Mouse (Mus musculus): ENCODE results near the gene Prr5l.

The Prr5l gene

DNA sequence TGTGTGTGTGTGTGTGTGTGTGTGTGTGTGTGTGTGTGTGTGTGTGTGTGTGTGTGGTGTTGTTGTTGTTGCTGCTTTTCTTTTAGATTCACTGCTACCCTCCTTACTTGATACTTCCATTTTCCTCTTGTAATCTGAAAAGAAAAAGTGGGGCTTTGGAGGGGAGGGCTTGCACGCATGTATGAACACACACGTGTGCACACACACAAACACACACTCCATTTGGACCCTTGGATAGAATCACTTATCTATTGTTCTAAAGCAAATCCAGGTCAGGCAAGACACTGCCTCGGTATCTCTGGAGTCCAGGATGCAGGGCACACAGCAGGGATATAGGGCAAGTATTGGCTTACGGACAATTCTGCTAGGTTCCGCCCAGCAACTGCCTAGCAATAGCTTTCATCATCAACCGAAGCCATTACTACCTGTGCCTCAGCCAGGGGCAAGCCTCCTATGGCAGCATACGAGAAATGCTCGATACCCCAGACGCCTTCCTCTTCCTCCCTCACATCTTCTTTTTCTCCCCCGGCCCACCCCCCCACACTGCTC, 159.4 kb downstream of the Prr5l start:
- DNase-seq (ENCODE audit: low spot score): no peak

DNA sequence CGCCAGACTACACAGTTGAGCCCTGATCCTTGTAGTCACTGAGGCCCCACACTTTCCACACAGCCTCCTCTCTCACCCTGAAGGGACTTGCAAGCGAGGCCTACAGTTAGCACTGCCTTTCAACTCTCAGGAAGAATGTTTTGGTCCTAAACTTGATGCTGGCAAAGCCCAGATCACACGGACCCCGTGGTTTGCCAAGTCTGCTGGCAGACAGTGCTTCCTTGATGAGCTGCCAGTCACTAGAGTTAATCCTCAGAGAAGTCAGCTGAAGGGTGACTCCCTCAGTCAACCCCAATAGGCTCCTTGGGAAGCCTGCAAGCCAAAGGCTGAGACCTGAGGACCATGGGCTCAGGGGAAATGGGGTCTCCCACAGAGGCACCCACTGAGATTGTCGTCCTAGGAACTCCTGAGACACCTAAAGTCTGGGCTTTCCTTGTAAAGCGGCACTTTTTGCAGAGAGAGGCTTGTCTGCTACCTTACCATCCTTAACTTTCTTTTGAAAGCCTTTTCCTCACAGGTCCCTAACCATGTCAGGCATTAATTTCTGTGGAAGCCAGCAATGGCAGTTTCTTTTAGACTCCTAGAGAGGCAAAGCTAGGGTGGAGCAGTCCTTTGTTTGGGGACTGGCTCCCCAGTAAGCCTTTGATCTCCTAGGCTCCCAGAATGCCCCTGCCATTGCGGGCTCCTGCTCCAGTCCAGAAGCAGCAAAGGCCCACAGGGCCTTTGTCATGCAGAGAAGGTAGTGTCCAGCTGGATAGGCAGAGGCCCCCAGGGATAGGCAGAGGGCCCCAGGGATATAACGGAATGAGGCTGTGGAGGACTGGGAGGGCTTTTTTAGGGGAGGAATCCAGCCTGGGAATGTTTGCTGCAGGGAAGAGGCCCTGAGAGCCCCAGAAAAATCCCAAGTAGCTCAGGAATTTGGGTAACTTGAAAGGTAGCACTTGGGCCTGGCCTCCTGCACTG, 160.2 kb downstream of the Prr5l start:
- no peak for DNase-seq (ENCODE audit: low spot score)

DNA sequence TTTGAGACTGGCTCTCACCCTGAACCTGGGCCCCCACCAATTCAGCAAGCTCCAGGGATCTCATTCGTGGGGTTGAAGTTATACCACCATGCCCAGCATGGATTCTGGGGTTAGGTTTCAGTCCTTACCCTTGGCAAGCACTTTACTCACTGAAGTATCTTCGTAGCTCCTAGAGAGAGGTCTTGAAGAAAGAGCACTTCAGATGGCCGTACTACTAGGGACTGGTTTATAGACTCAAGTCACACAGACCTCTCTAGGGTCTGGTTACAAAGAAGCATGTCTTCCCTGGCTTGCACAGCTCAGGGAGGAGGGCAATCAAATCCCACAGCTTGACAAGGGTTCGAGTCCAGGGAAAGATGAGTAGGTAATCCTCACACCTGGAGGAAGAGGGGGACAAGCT, 161.0 kb downstream of the Prr5l start:
- no peak for DNase-seq (ENCODE audit: low spot score)

DNA sequence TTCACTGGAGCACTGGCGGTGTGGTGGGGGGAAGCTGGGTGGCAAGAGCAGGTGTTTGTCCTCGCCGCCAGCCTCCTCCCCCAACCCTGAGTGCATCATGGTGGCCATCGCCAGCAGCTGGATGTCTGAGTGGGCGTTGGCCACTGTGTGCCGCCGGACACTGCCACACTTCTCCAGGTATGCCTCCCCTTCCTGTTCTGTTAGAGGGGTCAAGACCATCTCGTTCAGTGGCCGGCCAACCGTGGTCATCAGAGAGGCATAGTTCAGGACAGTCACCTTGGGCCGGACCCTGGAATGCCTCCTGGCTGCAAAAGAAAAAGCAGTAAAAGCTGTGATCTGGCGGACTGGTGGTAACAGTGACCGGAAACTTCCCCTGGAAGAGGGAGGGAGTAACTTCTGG, 165.7 kb downstream of the Prr5l start:
- DNase-seq (ENCODE audit: low spot score): no peak

DNA sequence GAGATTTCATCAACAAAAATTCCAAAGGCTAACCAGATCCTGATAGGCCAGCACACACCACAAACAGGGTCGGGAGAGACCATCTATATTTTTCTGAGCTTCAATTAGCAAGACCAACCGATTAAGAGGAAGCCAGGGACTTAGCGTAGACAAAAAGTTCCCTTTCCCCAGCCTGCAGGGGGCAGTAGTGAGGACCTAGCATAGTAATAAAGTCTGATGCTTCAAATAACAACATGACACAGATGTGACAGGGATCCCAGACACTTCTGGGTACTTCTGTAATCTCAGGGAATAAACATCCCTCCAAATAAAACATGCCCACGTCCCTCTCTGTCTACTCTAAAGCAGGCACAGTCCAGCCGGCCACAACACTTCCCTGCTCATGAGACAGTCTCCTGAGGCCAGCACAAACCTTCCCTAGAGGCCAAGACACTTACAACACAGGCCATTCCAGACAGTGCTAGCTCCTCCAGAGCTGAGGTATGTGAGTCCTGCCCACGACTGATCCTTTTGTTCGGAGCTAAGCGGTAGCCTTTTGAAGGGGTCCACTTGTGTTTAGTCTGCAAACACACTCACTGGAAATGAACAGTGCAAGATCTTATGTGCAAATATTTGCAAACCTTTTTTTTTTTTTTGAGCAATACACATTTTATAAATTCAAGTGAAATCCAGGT, 167.0 kb downstream of the Prr5l start:
- DNase-seq (ENCODE audit: low spot score): no peak

DNA sequence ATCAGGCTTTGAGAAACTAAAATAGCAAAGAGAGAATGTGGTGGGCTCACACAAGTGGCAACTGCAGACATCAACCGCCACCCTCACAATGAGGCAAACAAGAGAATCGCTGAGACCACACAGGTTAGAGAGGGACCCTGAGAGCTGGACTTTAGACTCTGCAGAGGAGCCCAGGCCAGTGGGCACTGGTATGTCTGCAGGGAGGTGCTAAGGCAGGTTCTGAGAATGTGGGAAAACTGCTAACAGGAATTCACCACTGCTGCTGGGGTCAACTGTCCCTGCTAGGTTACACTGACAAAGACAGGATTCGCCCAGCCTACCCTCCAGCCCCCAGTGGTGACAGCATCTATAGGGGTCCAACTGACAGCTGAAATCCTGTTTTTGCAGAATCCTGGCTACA, 171.2 kb downstream of the Prr5l start:
- DNase-seq (ENCODE audit: low spot score): no peak

DNA sequence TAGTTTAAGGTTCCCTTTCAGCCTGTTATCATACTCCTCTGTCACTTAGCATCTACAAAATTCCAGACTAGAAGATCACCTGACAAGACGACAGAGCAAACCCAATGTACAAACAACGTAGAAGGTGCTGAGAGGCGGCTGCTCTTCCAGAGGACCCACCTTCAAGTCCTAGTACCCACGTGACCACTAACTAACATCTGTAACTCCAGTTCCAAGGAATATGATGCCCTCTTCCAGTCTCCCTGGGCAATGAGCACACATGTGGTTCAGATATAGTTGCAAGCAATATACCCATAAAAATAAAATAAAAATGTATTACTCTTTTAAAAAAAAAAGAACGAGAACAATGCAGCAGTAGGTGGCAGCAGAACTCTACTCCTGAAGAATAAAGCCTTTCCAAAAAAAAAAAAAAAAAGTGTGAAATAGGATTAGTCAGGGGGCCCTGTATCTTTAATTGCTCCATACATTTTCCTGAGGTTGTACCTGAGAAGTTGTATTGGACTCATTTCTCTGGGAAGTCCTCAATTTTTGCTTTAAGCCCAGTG, 176.8 kb downstream of the Prr5l start:
- DNase-seq (ENCODE audit: low spot score): no peak

DNA sequence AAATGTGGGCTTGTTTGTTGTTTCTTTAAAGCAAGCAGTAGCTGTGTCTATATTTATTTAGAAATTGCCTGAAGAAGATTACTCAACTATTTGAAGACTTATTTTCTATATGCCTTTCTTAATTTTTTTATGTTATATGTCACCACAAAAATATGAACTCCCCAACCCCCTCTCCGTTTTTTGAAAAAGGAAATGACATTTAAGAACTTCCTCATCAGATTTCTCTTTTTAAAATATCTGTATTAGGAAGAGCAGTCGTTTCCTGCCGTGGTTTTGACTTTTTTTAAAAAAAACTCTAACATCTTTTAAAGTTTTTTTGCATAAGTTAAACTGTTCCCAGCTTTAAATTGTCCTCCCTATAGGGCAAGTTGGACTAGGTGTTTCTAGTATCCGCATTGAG, 183.5 kb downstream of the Prr5l start:
- DNase-seq (ENCODE audit: low spot score): no peak

DNA sequence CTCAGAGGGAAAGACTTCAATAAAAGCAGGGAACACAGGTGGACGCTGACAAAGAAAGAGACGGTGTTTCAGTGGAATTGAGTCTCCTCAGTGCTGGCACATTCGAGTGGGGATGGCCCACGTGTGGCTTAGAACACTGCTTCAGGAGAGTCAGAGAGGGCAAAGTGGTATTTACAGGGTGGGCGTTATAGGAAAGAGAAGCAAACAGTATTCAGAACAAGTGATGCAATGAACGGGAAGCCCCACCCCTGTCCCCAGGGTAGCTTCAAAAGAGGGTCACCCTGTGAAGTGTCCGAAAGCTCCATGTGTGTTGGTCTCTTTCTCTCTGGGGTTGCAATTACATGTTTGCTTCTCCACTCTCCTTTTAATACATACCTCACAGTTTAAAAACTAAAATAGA, 187.2 kb downstream of the Prr5l start:
- DNase-seq (ENCODE audit: low spot score): no peak

DNA sequence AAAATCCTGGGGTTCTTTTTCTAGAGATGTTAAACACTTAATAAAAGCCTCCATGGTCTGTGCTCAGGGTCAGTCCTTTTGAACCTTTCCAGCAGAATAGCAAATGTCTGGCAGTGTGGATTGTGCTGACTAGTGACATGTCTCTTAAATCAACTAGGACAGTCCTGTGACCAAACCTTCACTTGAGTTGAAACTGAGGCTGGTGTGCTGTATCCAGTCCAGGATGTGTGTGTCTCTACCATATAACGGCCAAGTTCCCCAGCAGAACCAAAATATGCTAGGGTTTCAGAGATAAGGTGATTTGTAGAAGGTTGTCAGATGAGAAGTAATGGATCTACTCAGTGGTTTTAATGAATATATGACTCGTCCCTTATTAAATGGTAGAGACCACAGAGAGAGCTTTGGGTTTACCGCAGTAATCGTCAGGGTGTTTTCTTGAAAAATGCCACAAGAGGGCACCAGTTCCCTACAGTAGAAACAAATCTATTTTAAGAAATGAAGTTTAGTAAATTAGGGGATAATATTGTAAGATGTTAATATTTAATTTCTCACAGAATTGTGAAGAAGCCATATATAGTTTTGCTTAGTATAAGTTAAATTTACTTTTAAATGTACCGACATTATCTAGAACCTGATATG, 189.1 kb downstream of the Prr5l start:
- peak; percentile 24 for DNase-seq (ENCODE audit: low spot score)

DNA sequence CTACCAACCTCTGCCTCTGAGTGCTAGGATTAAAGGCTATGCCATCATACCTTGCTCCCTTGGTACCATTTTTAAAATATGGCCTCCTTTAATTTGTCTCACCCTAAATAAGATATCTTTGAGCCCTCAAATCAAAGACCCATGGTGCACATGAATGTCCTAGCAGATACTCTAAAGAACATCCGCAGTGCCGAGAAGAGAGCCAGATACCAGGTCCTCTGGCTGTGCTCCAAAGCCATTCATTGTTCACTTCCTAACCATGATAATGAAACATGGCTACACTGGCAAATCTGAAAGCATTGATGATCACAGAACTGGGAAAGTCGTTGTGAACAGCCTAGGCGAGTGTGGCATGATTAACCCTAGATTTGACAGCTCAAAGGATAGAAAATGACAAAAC, 189.8 kb downstream of the Prr5l start:
- no peak for DNase-seq (ENCODE audit: low spot score)

DNA sequence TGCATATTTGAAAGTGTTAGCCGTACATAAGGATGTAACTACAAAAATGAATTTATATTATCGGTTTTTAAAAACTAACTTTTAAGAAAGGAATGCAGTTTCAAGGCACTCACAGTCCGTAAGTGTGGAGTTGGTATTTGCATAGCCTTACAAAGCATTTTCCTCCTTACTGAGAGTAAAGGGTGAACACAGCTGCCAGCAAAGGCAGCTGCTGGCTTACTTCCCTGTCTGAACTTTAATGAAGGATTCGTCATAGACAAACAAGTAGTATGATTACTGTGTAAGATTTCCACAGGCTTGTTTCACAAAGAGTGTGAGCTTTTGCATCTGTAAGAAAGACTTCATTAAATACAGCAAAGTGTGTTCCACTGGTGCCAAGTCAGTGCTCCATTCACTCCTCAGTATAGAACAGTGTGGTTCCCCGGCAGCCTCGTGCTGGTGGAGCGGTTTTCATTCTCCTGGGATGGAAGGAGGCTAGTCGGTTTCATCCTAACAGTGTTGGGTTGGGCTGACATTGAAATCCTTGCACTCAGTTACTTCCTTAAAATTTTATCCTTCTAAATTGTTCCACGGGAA, 192.5 kb downstream of the Prr5l start:
- DNase-seq (ENCODE audit: low spot score): no peak

DNA sequence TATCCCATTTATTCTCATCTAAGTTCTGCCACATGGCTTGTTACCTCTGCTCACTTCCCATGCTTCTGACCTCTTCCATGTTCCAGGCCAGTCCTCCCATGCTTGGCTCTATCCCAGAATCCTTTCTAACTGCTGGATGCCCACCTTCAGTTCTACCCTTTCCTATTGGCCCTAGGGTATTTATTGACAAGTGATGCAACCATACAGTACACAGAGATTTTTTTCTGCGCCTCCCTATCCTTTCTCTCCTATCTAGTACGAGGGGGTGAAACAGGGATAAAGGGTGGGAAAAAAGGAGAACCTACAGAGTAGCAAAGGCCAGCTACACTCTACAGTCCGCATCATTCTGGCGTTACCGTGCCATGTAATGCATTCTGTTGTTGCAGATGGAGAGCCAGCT, 194.8 kb downstream of the Prr5l start:
- no peak for DNase-seq (ENCODE audit: low spot score)

DNA sequence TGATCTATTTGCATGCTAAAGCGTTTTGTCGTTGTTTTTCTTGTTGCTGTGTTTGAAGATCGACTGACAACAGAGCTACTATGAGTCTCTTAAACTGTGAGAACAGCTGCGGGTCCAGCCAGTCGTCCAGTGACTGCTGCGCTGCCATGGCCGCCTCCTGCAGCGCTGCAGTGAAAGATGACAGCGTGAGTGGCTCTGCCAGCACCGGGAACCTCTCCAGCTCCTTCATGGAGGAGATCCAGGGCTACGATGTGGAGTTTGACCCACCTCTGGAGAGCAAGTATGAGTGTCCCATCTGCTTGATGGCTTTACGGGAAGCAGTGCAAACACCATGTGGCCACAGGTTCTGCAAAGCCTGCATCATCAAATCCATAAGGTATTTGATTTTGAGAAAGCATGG, 198.4 kb downstream of the Prr5l start:
- no peak for DNase-seq (ENCODE audit: low spot score)

DNA sequence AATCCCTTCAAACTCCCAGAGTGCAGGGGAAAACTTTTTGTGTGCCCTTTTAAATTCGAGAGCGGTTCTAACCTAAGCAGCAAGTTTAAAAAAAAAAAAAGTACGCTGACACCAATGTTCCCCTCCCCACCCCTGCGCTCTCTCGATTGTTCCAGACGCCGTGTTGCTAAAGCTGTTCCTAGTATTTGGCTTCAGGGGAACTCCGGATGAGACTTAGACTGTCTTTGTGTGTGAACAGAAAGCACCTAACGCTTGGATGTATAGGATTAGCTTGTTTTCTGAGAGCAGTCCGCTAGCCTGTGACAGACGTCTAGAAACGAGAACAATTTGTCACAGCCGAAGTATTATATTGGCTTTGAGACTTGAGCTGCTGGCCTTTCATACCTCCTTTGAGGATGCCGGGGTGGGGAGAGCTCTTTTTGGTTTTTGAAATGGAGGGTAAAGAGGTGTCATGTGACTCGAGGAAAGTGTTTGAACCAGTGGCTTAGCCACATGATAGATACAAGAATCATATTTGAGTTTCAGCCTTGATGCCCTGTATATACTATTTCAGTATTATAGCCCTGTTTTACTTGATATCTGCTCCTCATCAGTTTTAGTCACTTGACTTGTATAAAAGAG, 203.6 kb downstream of the Prr5l start:
- peak; percentile 66 for DNase-seq (ENCODE audit: low spot score)

DNA sequence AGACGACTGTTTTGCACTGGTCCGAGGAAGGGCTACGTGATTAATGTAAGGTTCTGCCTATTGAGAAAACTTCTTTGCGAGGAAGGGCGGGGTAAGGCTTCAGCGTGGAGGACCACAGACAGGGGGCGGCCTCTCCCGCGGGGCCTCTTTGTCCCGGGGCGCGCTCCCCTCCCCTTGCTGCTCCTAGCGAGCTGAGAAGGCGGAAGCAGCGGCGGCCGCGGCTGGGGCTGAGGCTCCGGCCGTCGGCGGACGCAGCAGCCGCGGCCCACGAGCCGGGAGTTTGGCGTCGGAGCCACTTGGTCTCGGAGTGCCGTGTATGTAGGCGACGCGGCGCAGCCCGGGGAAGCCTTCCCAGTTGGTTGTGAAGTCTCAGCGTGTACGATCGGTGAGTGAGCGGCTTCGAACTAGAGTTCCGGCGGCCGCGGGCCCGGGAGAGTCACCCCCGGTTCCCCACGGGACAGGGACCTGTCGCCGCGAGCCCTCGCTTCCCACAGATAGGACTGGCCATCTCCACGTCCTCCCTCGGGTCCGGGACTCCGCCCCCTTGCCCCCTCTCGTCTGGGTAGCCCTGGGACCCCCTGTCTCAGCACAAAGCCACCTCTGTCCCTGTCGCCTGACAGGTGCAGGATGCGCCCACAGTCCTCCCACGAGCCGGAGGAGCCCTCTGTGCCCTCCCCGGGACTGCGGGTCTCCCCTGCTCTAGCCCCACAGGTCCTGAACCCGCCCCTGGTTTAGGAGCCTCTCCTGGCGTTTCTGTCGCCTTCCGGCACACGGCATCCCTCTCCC, 204.4 kb downstream of the Prr5l start, which contains the start of gene Traf6:
Traf6 (plus strand) TSS at position 194 of the 786 bp plus-strand sequence.
- DNase-seq (ENCODE audit: low spot score): peak; percentile 73

DNA sequence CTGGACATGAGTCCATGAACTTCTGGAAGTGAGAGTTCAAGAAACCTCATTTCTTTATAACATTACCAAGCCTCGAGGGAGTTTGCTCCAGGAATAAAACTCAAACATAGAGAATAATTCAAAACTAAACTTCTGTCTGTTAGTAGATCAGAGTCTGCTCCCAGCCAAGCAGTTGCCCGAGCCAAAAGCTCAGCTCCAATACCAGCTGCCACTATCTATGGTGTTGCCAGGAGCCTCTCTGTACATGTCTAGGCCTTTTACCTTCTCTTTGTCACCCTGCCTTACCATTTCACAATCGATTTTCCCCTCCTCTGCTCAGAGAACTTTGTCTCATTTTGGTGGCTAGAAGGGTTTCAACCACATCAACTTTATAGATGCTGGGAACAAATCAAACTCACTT, 209.3 kb downstream of the Prr5l start:
- DNase-seq (ENCODE audit: low spot score): no peak

DNA sequence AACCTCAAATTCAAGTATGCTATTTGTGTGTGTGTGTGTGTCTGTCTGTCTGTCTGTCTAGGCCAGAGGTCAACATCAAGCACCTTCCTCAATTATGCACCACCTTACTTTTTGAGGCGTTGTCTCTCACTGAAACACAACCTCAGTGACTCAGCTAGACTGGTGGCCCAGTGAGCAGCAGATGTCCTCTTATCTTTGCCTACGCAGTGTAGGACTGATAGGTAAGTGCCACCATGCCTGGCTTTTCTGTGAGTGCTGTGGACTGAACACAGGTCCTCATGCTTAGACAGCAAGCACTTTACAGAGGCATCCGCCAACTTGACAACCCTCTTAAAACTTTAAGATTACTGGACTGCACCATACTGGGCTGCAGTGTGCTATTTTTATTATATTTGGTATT, 214.1 kb downstream of the Prr5l start:
- no peak for DNase-seq (ENCODE audit: low spot score)

DNA sequence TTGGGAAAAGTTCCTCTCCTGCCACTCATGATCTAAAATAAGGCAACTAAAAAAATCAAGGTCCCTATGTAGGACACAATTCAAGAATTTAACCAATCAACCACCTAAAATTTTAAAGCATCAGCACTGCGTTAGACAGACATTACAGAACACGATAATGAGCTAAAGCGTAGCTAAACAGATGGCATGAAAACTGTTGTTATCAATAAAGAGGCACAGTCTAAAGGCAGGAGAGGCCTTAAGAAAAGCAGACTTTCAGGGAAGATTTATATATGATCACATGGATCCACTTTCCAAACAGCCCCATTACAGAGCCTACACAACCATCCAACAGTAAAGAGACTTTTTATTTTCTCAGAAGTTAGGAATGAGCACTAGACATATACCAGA, 217.1 kb downstream of the Prr5l start:
- DNase-seq (ENCODE audit: low spot score): no peak

DNA sequence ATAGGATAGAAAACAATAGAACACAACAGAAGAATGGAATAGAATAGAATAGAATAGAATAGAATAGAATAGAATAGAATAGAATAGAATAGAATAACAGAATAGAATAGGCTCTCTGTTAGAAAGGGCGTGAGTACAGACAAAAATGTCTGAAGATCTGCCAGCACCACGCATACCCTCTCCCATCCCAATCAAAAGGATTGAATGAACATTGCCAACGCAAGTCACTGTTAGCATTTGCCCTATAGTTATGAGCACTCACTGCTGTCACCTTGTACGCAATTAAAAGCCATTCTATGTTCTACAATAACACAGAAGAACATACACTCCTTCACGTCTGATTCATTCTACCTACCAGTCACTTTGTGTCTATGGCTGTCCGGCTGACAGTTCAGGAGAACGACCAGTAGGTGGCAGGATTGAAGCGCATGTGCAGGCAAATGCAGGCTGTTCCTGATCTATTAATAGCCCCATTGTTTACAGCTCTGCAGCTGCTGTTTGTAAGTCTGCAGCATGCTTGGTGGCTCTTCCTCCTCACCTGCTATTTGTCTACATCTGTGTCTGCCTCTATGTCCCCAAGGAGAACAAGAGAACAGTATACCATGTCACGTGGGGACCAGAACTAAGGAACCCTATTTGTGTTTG, 217.6 kb downstream of the Prr5l start:
- peak; percentile 55 for DNase-seq (ENCODE audit: low spot score)

All from c-Kit-positive CD71-positive TER-119-positive erythroid progenitor cells, embryonic 14.5 days (primary cell).